Mouse (Mus musculus) ES-Bruce4 (cell line): ENCODE data around the gene Slc39a3.
"Not testable (repeated sequence)": the region's sequence is repeated elsewhere in the genome, so short reads cannot be mapped to it uniquely, and the experiment has no call there.

ENCODE experiments used
- CTCF ChIP-seq: IDR thresholded peaks from one replicate; pipeline ENCODE4 v1.8.1; 2011; ENCODE audit warnings: low read depth, low read length
- POLR2A ChIP-seq: IDR thresholded peaks from one replicate; pipeline ENCODE4 v1.8.1; 2011; ENCODE audit warnings: low read length; ENCODE audit not compliant: insufficient read depth

DNA sequence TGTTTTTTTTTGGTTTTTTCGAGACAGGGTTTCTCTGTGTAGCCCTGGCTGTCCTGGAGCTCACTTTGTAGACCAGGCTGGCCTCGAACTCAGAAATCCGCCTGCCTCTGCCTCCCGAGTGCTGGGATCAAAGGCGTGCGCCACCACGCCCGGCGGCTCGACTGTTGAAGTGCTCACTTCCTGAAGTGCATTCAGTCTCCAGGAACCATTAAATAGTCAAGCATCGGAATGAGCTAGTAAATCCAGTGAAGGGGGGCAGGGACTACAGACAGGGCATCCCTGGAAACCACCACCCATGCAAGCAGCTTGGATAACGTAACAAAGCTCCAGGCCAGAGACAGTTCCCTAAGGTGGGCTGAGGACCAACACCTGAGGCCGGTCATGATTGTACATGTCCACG lies 8.0 kb upstream of the Slc39a3 start:
- TF ChIP-seq CTCF, POLR2A: not testable (repeated sequence)
